ENCODE assay signal across 8 mouse cellular contexts in the genomic region with DNA sequence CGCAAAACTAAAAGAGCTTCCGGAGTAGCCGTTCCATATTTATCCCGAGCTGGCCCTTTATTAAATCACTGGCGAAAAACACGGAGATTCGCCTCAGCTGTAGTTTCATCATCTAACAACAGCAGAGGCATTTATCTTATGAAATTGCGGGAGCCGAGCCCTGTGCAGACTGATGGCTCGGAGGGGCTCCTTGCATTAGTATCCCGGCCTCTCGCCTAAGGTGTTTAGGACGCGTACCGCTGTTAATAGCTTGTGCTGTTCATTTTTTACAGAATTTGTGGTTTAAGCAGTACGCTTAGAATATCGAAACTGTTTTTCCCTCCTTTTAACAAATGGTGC.
A peak's percentile ranks its signal among the peaks of the same experiment; 100 is the strongest.
DNase-seq lines count a peak whose midpoint lies in the region; ATAC-seq and TF ChIP-seq lines count a peak whose summit lies in the region.
"Had no signal": no experiment of that assay in that cellular context is flagged by ENCODE, and none has a peak within 500 bp of the region (broad histone marks: within the 10 kb centered on the region; RNA-seq: fewer than 3 reads in every experiment).

No protein-coding gene starts in this region.

- 31% methylated on average over 17 of the region's 17 CpGs for WGBS in lung, embryonic 14.5 days
- 42% methylated on average over 17 of the region's 17 CpGs for WGBS in forebrain, embryonic 16.5 days
- 35% methylated on average over 17 of the region's 17 CpGs for WGBS in limb, embryonic 13.5 days
- 35% methylated on average over 17 of the region's 17 CpGs for WGBS in stomach, embryonic 16.5 days

- 0 out of 2 replicates have a peak overlapping the region, but pooled peaks have one; percentile 7 for H3K9ac ChIP-seq in lung, embryonic 14.5 days
- no peak overlapping the region; the same call in 1 of the 2 replicates for H3K9ac ChIP-seq in forebrain, embryonic 16.5 days (replicated peaks; ENCODE audit: low read depth, low read length)
- H3K9ac ChIP-seq in limb, embryonic 13.5 days = peak overlapping the region; percentile 48; the same call in 1 of the 2 replicates
- H3K9ac ChIP-seq in stomach, embryonic 16.5 days (ENCODE audit: low read length) = peak overlapping the region; percentile 39; the same call in 1 of the 2 replicates

- no peak overlapping the region for H3K27ac ChIP-seq in lung, embryonic 14.5 days (ENCODE audit: low read depth)
- no peak overlapping the region for H3K27ac ChIP-seq in forebrain, embryonic 16.5 days (ENCODE audit: low read length)
- no peak overlapping the region for H3K27ac ChIP-seq in limb, embryonic 13.5 days
- no peak overlapping the region for H3K27ac ChIP-seq in stomach, embryonic 16.5 days (ENCODE audit: low read length)

- H3K4me3 ChIP-seq in lung, embryonic 14.5 days (ENCODE audit: low read depth, low read length) = peak overlapping the region; percentile 15
- peak overlapping the region; percentile 30 for H3K4me3 ChIP-seq in forebrain, embryonic 16.5 days (replicated peaks; ENCODE audit: low read length)
- H3K4me3 ChIP-seq in limb, embryonic 13.5 days = peak overlapping the region; percentile 38
- peak overlapping the region; percentile 38 for H3K4me3 ChIP-seq in stomach, embryonic 16.5 days (replicated peaks; ENCODE audit: low read length)

- no peaks in the 10 kb centered on the region for H3K27me3 ChIP-seq in lung, embryonic 14.5 days (ENCODE audit: insufficient read depth, low read length)
- H3K27me3 ChIP-seq in forebrain, embryonic 16.5 days (replicated peaks; ENCODE audit: control insufficient read depth, insufficient read depth, low read length) = no peaks in the 10 kb centered on the region
- H3K27me3 ChIP-seq in limb, embryonic 13.5 days = peaks cover 22% of the 10 kb centered on the region
- 0 out of 2 replicates have a peak, but pooled peaks cover 2% of the 10 kb centered on the region for H3K27me3 ChIP-seq in stomach, embryonic 16.5 days (ENCODE audit: control insufficient read depth, insufficient read depth, low read length)

- peak; percentile 13; the same call in 1 of the 2 replicates for ATAC-seq in lung, embryonic 14.5 days (ENCODE audit: insufficient read depth)
- ATAC-seq in forebrain, embryonic 16.5 days = no peak
- ATAC-seq in limb, embryonic 13.5 days (ENCODE audit: low FRiP score, low read depth) = no peak
- ATAC-seq in stomach, embryonic 16.5 days (ENCODE audit: insufficient read depth, low FRiP score) = no peak

- H3K4me2 ChIP-seq in lung, embryonic 14.5 days = peak overlapping the region; percentile 58
- H3K4me2 ChIP-seq in forebrain, embryonic 16.5 days (ENCODE audit: low read length) = peak overlapping the region; percentile 54
- H3K4me2 ChIP-seq in limb, embryonic 13.5 days (replicated peaks) = peak overlapping the region; percentile 63
- peak overlapping the region; percentile 54 for H3K4me2 ChIP-seq in stomach, embryonic 16.5 days (ENCODE audit: low read depth, low read length)

- no peak for DNase-seq in lung, embryonic 14.5 days
- DNase-seq in lung, adult 18-20 months = no peak
- no peak for DNase-seq in left cerebral cortex, postnatal 4 days
- DNase-seq in retina, embryonic 14.5 days (ENCODE audit: low spot score) = no peak
- DNase-seq: cerebellum, adult 8-10 months had no signal

- H3K9me3 ChIP-seq in lung, embryonic 14.5 days (ENCODE audit: low read depth, low read length) = no peaks in the 10 kb centered on the region
- H3K9me3 ChIP-seq in forebrain, embryonic 16.5 days (ENCODE audit: control insufficient read depth, low read length) = no peaks in the 10 kb centered on the region
- no peaks in the 10 kb centered on the region for H3K9me3 ChIP-seq in limb, embryonic 13.5 days
- no peaks in the 10 kb centered on the region for H3K9me3 ChIP-seq in stomach, embryonic 16.5 days (replicated peaks; ENCODE audit: control insufficient read depth, low read length)

- H3K4me1 ChIP-seq in lung, embryonic 14.5 days (ENCODE audit: insufficient read depth) = no peaks in the 10 kb centered on the region
- H3K4me1 ChIP-seq in forebrain, embryonic 16.5 days (replicated peaks; ENCODE audit: control insufficient read depth, insufficient read depth, low read length) = peaks cover 5% of the 10 kb centered on the region; the same call in 1 of the 2 replicates
- peaks cover 14% of the 10 kb centered on the region; the same call in 1 of the 2 replicates for H3K4me1 ChIP-seq in limb, embryonic 13.5 days
- H3K4me1 ChIP-seq in stomach, embryonic 16.5 days (ENCODE audit: control insufficient read depth, insufficient read depth, low read length) = no peaks in the 10 kb centered on the region

- TF ChIP-seq CTCF in lung, embryonic 14.5 days (IDR thresholded peaks at IDR 0.05; ENCODE audit: low read depth) = no peak

- intact Hi-C loops in left cerebral cortex, postnatal 4 days (cut with DNase I) = no loop called here

- no peaks in the 10 kb centered on the region for H3K36me3 ChIP-seq in lung, embryonic 14.5 days (ENCODE audit: insufficient read depth)
- H3K36me3 ChIP-seq in forebrain, embryonic 16.5 days (ENCODE audit: control insufficient read depth, insufficient read depth) = no peaks in the 10 kb centered on the region
- no peaks in the 10 kb centered on the region for H3K36me3 ChIP-seq in limb, embryonic 13.5 days
- H3K36me3 ChIP-seq in stomach, embryonic 16.5 days (ENCODE audit: control insufficient read depth, insufficient read depth, low read length) = no peaks in the 10 kb centered on the region
